ENCODE assay signal across 9 mouse cellular contexts in genomic region chr12:113187584-113188295, GRCm38 (mm10). TPM values are rescaled to one million over a fixed set of nuclear protein-coding genes. Genes with fewer than 3 reads are reported as not detected.
A peak's percentile ranks its signal among the peaks of the same experiment; 100 is the strongest.
DNase-seq lines count a peak whose midpoint lies in the region; ATAC-seq and TF ChIP-seq lines count a peak whose summit lies in the region.
"Had no signal": no experiment of that assay in that cellular context is flagged by ENCODE, and none has a peak within 500 bp of the region (broad histone marks: within the 10 kb centered on the region; RNA-seq: fewer than 3 reads in every experiment).

No protein-coding gene starts in this region.

- intact Hi-C loops in heart, postnatal 14 days (cut with DNase I): no loop called here

- no peaks in the 10 kb centered on the region for H3K36me3 ChIP-seq in ES-Bruce4 (ENCODE audit: control insufficient read depth, insufficient read depth, low read length, poor library complexity, severe bottlenecking)
- peaks cover 35% of the 10 kb centered on the region for H3K36me3 ChIP-seq in forebrain, embryonic 12.5 days (replicated peaks)
- H3K36me3 ChIP-seq in liver, embryonic 16.5 days (ENCODE audit: control insufficient read depth, insufficient read depth): no peaks in the 10 kb centered on the region
- 0 out of 2 replicates have a peak, but pooled peaks cover 11% of the 10 kb centered on the region for H3K36me3 ChIP-seq in neural tube, embryonic 14.5 days (ENCODE audit: control insufficient read depth, insufficient read depth, low read length)

- DNase-seq in c-Kit-positive CD71-negative TER-119-negative erythroid progenitor cells, embryonic 14.5 days (ENCODE audit: low read depth): peak; percentile 69
- DNase-seq in heart, postnatal 14 days: peak; percentile 70 to 80
- DNase-seq in large intestine, adult 2 months (ENCODE audit: low read depth, low spot score): peak; percentile 10
- peak; percentile 70 for DNase-seq in telencephalon, adult 2 months (ENCODE audit: low read depth, low spot score)

- peaks cover 5% of the 10 kb centered on the region for H3K4me1 ChIP-seq in ES-Bruce4 (ENCODE audit: control insufficient read depth, insufficient read depth, low read length)
- peaks cover 26% of the 10 kb centered on the region for H3K4me1 ChIP-seq in forebrain, embryonic 12.5 days
- peaks cover 8% of the 10 kb centered on the region for H3K4me1 ChIP-seq in liver, embryonic 16.5 days (ENCODE audit: control insufficient read depth, low read depth, low read length)
- H3K4me1 ChIP-seq in neural tube, embryonic 14.5 days (ENCODE audit: control insufficient read depth, insufficient read depth, low read length): peaks cover 12% of the 10 kb centered on the region

- peak; percentile 59 for ATAC-seq in forebrain, embryonic 12.5 days (ENCODE audit: low FRiP score)
- ATAC-seq in liver, embryonic 16.5 days (ENCODE audit: low read depth): peak; percentile 43; the same call in 1 of the 2 replicates
- peak; percentile 46; the same call in 1 of the 2 replicates for ATAC-seq in neural tube, embryonic 14.5 days (ENCODE audit: low read depth)

- no peak overlapping the region for H3K27ac ChIP-seq in ES-Bruce4 (ENCODE audit: insufficient read depth, low read length)
- H3K27ac ChIP-seq in forebrain, embryonic 12.5 days: no peak overlapping the region
- no peak overlapping the region for H3K27ac ChIP-seq in liver, embryonic 16.5 days (ENCODE audit: low read length)
- H3K27ac ChIP-seq in neural tube, embryonic 14.5 days (ENCODE audit: low read depth, low read length): no peak overlapping the region

- H3K4me2 ChIP-seq in forebrain, embryonic 12.5 days: peak overlapping the region; percentile 83
- peak overlapping the region; percentile 50 for H3K4me2 ChIP-seq in liver, embryonic 16.5 days (ENCODE audit: low read depth, low read length)
- peak overlapping the region; percentile 90 for H3K4me2 ChIP-seq in neural tube, embryonic 14.5 days (ENCODE audit: low read depth, low read length)

- H3K9ac ChIP-seq in ES-Bruce4 (ENCODE audit: low read depth, poor library complexity, severe bottlenecking): peak overlapping the region; percentile 44
- peak overlapping the region; percentile 82 for H3K9ac ChIP-seq in forebrain, embryonic 12.5 days
- no peak overlapping the region for H3K9ac ChIP-seq in liver, embryonic 16.5 days (ENCODE audit: low read depth, low read length)
- peak overlapping the region; percentile 53 for H3K9ac ChIP-seq in neural tube, embryonic 14.5 days (replicated peaks; ENCODE audit: low read depth, low read length)

- no peaks in the 10 kb centered on the region for H3K27me3 ChIP-seq in ES-Bruce4 (ENCODE audit: control insufficient read depth, insufficient read depth, low read length, poor library complexity, severe bottlenecking)
- H3K27me3 ChIP-seq in forebrain, embryonic 12.5 days: peaks cover 19% of the 10 kb centered on the region
- peaks cover 44% of the 10 kb centered on the region for H3K27me3 ChIP-seq in liver, embryonic 16.5 days (ENCODE audit: control insufficient read depth, insufficient read depth, low read depth, low read length)
- H3K27me3 ChIP-seq in neural tube, embryonic 14.5 days (ENCODE audit: control insufficient read depth, insufficient read depth, low read length): 0 out of 2 replicates have a peak, but pooled peaks cover 2% of the 10 kb centered on the region

- peak overlapping the region; percentile 56 for H3K4me3 ChIP-seq in ES-Bruce4 (ENCODE audit: low read depth, low read length)
- H3K4me3 ChIP-seq in forebrain, embryonic 12.5 days (replicated peaks): peak overlapping the region; percentile 72
- H3K4me3 ChIP-seq in liver, embryonic 16.5 days (ENCODE audit: low read depth, low read length): peak overlapping the region; percentile 22
- peak overlapping the region; percentile 36 for H3K4me3 ChIP-seq in neural tube, embryonic 14.5 days (ENCODE audit: low read depth, low read length)
- H3K4me3 ChIP-seq: erythroblast, embryonic 14.5 days had no signal

- 4% methylated on average over 56 of the region's 56 CpGs for whole genome bisulfite sequencing in forebrain, embryonic 12.5 days
- 11% methylated on average over 56 of the region's 56 CpGs for WGBS in large intestine, adult 2 months
- 3% methylated on average over 56 of the region's 56 CpGs for WGBS in liver, embryonic 16.5 days (ENCODE audit: insufficient replicate concordance)
- 3% methylated on average over 55 of the region's 56 CpGs for WGBS in neural tube, embryonic 14.5 days

- no peaks in the 10 kb centered on the region for H3K9me3 ChIP-seq in ES-Bruce4 (replicated peaks; ENCODE audit: control insufficient read depth, insufficient read depth, low read length, poor library complexity, severe bottlenecking)
- H3K9me3 ChIP-seq in forebrain, embryonic 12.5 days: no peaks in the 10 kb centered on the region
- no peaks in the 10 kb centered on the region for H3K9me3 ChIP-seq in liver, embryonic 16.5 days (replicated peaks; ENCODE audit: control insufficient read depth, low read length)
- H3K9me3 ChIP-seq in neural tube, embryonic 14.5 days (ENCODE audit: control insufficient read depth, low read length): no peaks in the 10 kb centered on the region

- TF ChIP-seq POLR2A in ES-Bruce4 (IDR thresholded peaks at IDR 0.05; ENCODE audit: insufficient read depth, low read length): no peak

- TF ChIP-seq CTCF in ES-Bruce4 (IDR thresholded peaks at IDR 0.05; ENCODE audit: low read depth, low read length): peak; percentile 77

- TF ChIP-seq EP300 in ES-Bruce4 (IDR thresholded peaks at IDR 0.05; ENCODE audit: insufficient read depth, low read depth, low read length): peak; percentile 36; the same call in 1 of the 2 replicates

RNA-seq across cellular contexts. Expression of gene Tmem121, which starts 2.0 kb away (rescaled TPM):
- polyA plus RNA-seq in ES-Bruce4 (2011; ENCODE audit: insufficient read depth, insufficient read length, low read depth, missing spikeins): 4.8 and 5.2 TPM in 2 replicates
- polyA plus RNA-seq in forebrain, embryonic 12.5 days (2016; fragmentation: Nextera tagmentation; extraction: Ambion mirVana): 21.6 and 21.9 TPM in 2 replicates
- under 1 TPM; 0.29 to 0.59 TPM for total RNA-seq in heart, postnatal 14 days (2021)
- polyA plus RNA-seq in large intestine, adult 2 months (2012; rRNA removed): 0.88 and 1.3 TPM in 2 replicates
- 0.36 and 0.39 TPM in 2 replicates for polyA plus RNA-seq in liver, embryonic 16.5 days (2015; fragmentation: Nextera tagmentation; extraction: Ambion mirVana)
- 24.9 and 29.4 TPM in 2 replicates for polyA plus RNA-seq in neural tube, embryonic 14.5 days (2014; fragmentation: Nextera tagmentation; extraction: Ambion mirVana)
- polyA plus RNA-seq: erythroblast, embryonic 14.5 days had no signal

RNA-seq across cellular contexts. Expression of gene Tedc1, which starts 31.5 kb away (rescaled TPM):
- 24.5 and 38.2 TPM in 2 replicates for polyA plus RNA-seq in ES-Bruce4 (2011; ENCODE audit: insufficient read depth, insufficient read length, low read depth, missing spikeins)
- polyA plus RNA-seq in forebrain, embryonic 12.5 days (2016; fragmentation: Nextera tagmentation; extraction: Ambion mirVana): 48.3 and 49.6 TPM in 2 replicates
- total RNA-seq in heart, postnatal 14 days (2021): 1 to 10 TPM; 1.1 to 2.1 TPM
- 17.6 and 25.5 TPM in 2 replicates for polyA plus RNA-seq in large intestine, adult 2 months (2012; rRNA removed)
- polyA plus RNA-seq in liver, embryonic 16.5 days (2015; fragmentation: Nextera tagmentation; extraction: Ambion mirVana): 9.1 and 9.2 TPM in 2 replicates
- 12.7 and 17.5 TPM in 2 replicates for polyA plus RNA-seq in neural tube, embryonic 14.5 days (2014; fragmentation: Nextera tagmentation; extraction: Ambion mirVana)

RNA-seq across cellular contexts. Expression of gene Crip1, which starts 41.6 kb away (rescaled TPM):
- polyA plus RNA-seq in ES-Bruce4 (2011; ENCODE audit: insufficient read depth, insufficient read length, low read depth, missing spikeins): 78.5 and 79.5 TPM in 2 replicates
- polyA plus RNA-seq in forebrain, embryonic 12.5 days (2016; fragmentation: Nextera tagmentation; extraction: Ambion mirVana): 48.5 and 62.0 TPM in 2 replicates
- total RNA-seq in heart, postnatal 14 days (2021): 100 to 1,000 TPM; 198 to 224 TPM
- 11,187 and 15,272 TPM in 2 replicates for polyA plus RNA-seq in large intestine, adult 2 months (2012; rRNA removed)
- 97.4 and 102 TPM in 2 replicates for polyA plus RNA-seq in liver, embryonic 16.5 days (2015; fragmentation: Nextera tagmentation; extraction: Ambion mirVana)
- 11.7 and 46.0 TPM in 2 replicates for polyA plus RNA-seq in neural tube, embryonic 14.5 days (2014; fragmentation: Nextera tagmentation; extraction: Ambion mirVana)

RNA-seq across cellular contexts. Expression of gene Crip2, which starts 47.7 kb away (rescaled TPM):
- polyA plus RNA-seq in ES-Bruce4 (2011; ENCODE audit: insufficient read depth, insufficient read length, low read depth, missing spikeins): 87.1 and 96.6 TPM in 2 replicates
- polyA plus RNA-seq in forebrain, embryonic 12.5 days (2016; fragmentation: Nextera tagmentation; extraction: Ambion mirVana): 223 and 227 TPM in 2 replicates
- total RNA-seq in heart, postnatal 14 days (2021): 1,000 to 10,000 TPM; 1,350 to 1,351 TPM
- polyA plus RNA-seq in large intestine, adult 2 months (2012; rRNA removed): 81.7 and 87.2 TPM in 2 replicates
- polyA plus RNA-seq in liver, embryonic 16.5 days (2015; fragmentation: Nextera tagmentation; extraction: Ambion mirVana): 41.6 and 43.8 TPM in 2 replicates
- 239 and 300 TPM in 2 replicates for polyA plus RNA-seq in neural tube, embryonic 14.5 days (2014; fragmentation: Nextera tagmentation; extraction: Ambion mirVana)

Comparison
In these comparisons a context has a peak if more than half of its experiments do, and no peak if none do; other contexts are left out.
1. H3K4me3 ChIP-seq: peak in every context shown above with its lines; median percentile 72 in forebrain, embryonic 12.5 days; 56 in ES-Bruce4; 36 in neural tube, embryonic 14.5 days; 22 in liver, embryonic 16.5 days.
2. DNase-seq: peak in every context shown above with its lines; median percentile 75 in heart, postnatal 14 days; 70 in telencephalon, adult 2 months; 69 in c-Kit-positive CD71-negative TER-119-negative erythroid progenitor cells, embryonic 14.5 days; 10 in large intestine, adult 2 months.
3. RNA of gene Crip1, which starts 41.6 kb away (polyA plus RNA-seq): 11,187 to 15,272 TPM in large intestine, adult 2 months; 97.4 to 102 TPM in liver, embryonic 16.5 days, 78.5 to 79.5 TPM in ES-Bruce4, 48.5 to 62.0 TPM in forebrain, embryonic 12.5 days and 11.7 to 46.0 TPM in neural tube, embryonic 14.5 days; every median in the first group is over 100 times any median in the second.
4. Peak in every context shown above with its lines, with median percentiles within 50 percentile points of each other: ATAC-seq and H3K4me2 ChIP-seq.